Mouse (Mus musculus) bone marrow macrophage, adult 2 months (primary cell): Measurements from ENCODE around the gene Lrrc74a.
A peak's percentile ranks its signal among the peaks of the same experiment; 100 is the strongest.

Source experiments
- CTCF ChIP-seq: IDR thresholded peaks from 2 replicates; pipeline ENCODE4 v1.5.1; 2012; ENCODE audit warnings: low read depth, mild to moderate bottlenecking, low read length, moderate library complexity
- POLR2A ChIP-seq: IDR thresholded peaks from 2 replicates; pipeline ENCODE4 v1.6.1; 2012; ENCODE audit warnings: mild to moderate bottlenecking, low read depth, low read length, borderline replicate concordance

- TF ChIP-seq CTCF, result peak; percentile 32; the same call in 1 of the 2 replicates
- TF ChIP-seq POLR2A, result no peak
Measured at GRCm38 (mm10) chr12:86779206-86779989, 45.2 kb downstream of the Lrrc74a start.
